ENCODE assay signal across 23 mouse cellular contexts in genomic region chr5:45384034-45384812, GRCm38 (mm10).
A peak's percentile ranks its signal among the peaks of the same experiment; 100 is the strongest.
DNase-seq lines count a peak whose midpoint lies in the region; ATAC-seq and TF ChIP-seq lines count a peak whose summit lies in the region.
"Had no signal": no experiment of that assay in that cellular context is flagged by ENCODE, and none has a peak within 500 bp of the region (broad histone marks: within the 10 kb centered on the region; RNA-seq: fewer than 3 reads in every experiment).

No protein-coding gene starts in this region.

- DNase-seq in forebrain, postnatal 0 days = no peak
- DNase-seq in frontal cortex, postnatal 14 days (ENCODE audit: low spot score in 2 of 2) = no peak
- DNase-seq in right cerebral cortex, adult 2 months (ENCODE audit: low spot score in 2 of 2) = no peak
- DNase-seq: adrenal gland, postnatal 10 days; adrenal gland, postnatal 25 days; B cell, adult 2 months; cerebellum, adult 11 months; cerebellum, adult 18-20 months; cerebellum, adult 8-10 months; cerebellum, adult 9-11 months; cerebellum, postnatal 14 days; cerebellum, postnatal 36 days had no signal

- H3K27ac ChIP-seq in forebrain, postnatal 0 days (ENCODE audit: low read depth, low read length) = no peak overlapping the region
- H3K27ac ChIP-seq: embryonic facial prominence, embryonic 10.5 days; embryonic facial prominence, embryonic 12.5 days; forebrain, embryonic 13.5 days; forebrain, embryonic 15.5 days had no signal

- no peaks in the 10 kb centered on the region for H3K27me3 ChIP-seq in forebrain, postnatal 0 days (ENCODE audit: insufficient read depth, low read length)
- H3K27me3 ChIP-seq: CH12.LX; embryonic facial prominence, embryonic 12.5 days; forebrain, embryonic 13.5 days; forebrain, embryonic 15.5 days had no signal

- no peak for TF ChIP-seq CTCF in forebrain, postnatal 0 days (IDR thresholded peaks at IDR 0.05; ENCODE audit: low read depth)

- H3K9me3 ChIP-seq in forebrain, postnatal 0 days (ENCODE audit: low read length) = no peaks in the 10 kb centered on the region
- H3K9me3 ChIP-seq: embryonic facial prominence, embryonic 10.5 days; embryonic facial prominence, embryonic 12.5 days; forebrain, embryonic 13.5 days; forebrain, embryonic 15.5 days; G1E had no signal

- H3K4me1 ChIP-seq in forebrain, postnatal 0 days (ENCODE audit: insufficient read depth) = no peaks in the 10 kb centered on the region
- H3K4me1 ChIP-seq: embryonic facial prominence, embryonic 10.5 days; embryonic facial prominence, embryonic 12.5 days; forebrain, embryonic 13.5 days; forebrain, embryonic 15.5 days had no signal

- ATAC-seq in common myeloid progenitor, adult 5-6 weeks (replicated peaks; ENCODE audit: low read depth, poor library complexity, severe bottlenecking) = 0 out of 2 replicates have a peak, but pooled peaks have one; percentile 50
- peak; percentile 58 for ATAC-seq in megakaryocyte, adult 5-6 weeks (ENCODE audit: poor library complexity, severe bottlenecking)
- ATAC-seq in forebrain, postnatal 0 days = no peak
- ATAC-seq: activated CD4-positive, CD25-positive, alpha-beta regulatory T cell, adult 4 months; CD4-positive, CD25-positive, alpha-beta regulatory T cell, adult 4 months; forebrain, embryonic 13.5 days; forebrain, embryonic 15.5 days; Patski had no signal

- H3K9ac ChIP-seq in forebrain, postnatal 0 days = no peak overlapping the region
- H3K9ac ChIP-seq: embryonic facial prominence, embryonic 12.5 days; forebrain, embryonic 13.5 days; forebrain, embryonic 15.5 days had no signal

- no peak overlapping the region for H3K4me2 ChIP-seq in forebrain, postnatal 0 days (ENCODE audit: low read depth)
- H3K4me2 ChIP-seq: embryonic facial prominence, embryonic 12.5 days; forebrain, embryonic 13.5 days; forebrain, embryonic 15.5 days had no signal

- no peak overlapping the region for H3K4me3 ChIP-seq in forebrain, postnatal 0 days (ENCODE audit: low read depth, low read length)
- H3K4me3 ChIP-seq: embryonic facial prominence, embryonic 10.5 days; embryonic facial prominence, embryonic 12.5 days; forebrain, embryonic 13.5 days; forebrain, embryonic 15.5 days had no signal

- no peaks in the 10 kb centered on the region for H3K36me3 ChIP-seq in forebrain, postnatal 0 days (ENCODE audit: insufficient read depth)
- H3K36me3 ChIP-seq: embryonic facial prominence, embryonic 10.5 days; embryonic facial prominence, embryonic 12.5 days; forebrain, embryonic 15.5 days; G1E had no signal

- WGBS in forebrain, postnatal 0 days = 77% methylated on average over 2 of the region's 2 CpGs
